Mouse (Mus musculus) hindbrain, embryonic 13.5 days (tissue): ENCODE results near the gene Rev3l. TPM values are rescaled to one million over a fixed set of nuclear protein-coding genes. Genes with fewer than 3 reads are reported as not detected.

Experiments
- ATAC-seq: fragments of 200-750 bp; cut with Nextera tagmentation; 2 replicates; pipeline ENCODE4 v1.8.0; 2017; ENCODE audit warnings: moderate TSS enrichment; ENCODE audit not compliant: low FRiP score
- H3K27ac ChIP-seq: fragments of 300-500 bp; sonication (generic); 2 replicates; pipeline ENCODE4 v1.5.1; 2015; ENCODE audit warnings: inconsistent platforms, mild to moderate bottlenecking, moderate library complexity
- H3K27me3 ChIP-seq: fragments of 300-500 bp; sonication (generic); 2 replicates; pipeline ENCODE4 v1.6.1; 2015; ENCODE audit warnings: mild to moderate bottlenecking, inconsistent platforms
- H3K36me3 ChIP-seq: fragments of 300-500 bp; sonication (generic); 2 replicates; pipeline ENCODE4 v1.6.1; 2015; ENCODE audit warnings: mild to moderate bottlenecking, inconsistent platforms
- H3K4me1 ChIP-seq: fragments of 300-500 bp; sonication (generic); replicated peaks from 2 replicates; pipeline ENCODE4 v1.6.1; 2015; ENCODE audit warnings: inconsistent platforms
- H3K4me2 ChIP-seq: fragments of 300-500 bp; sonication (generic); 2 replicates; pipeline ENCODE4 v1.6.1; 2015; ENCODE audit warnings: inconsistent platforms, mild to moderate bottlenecking, moderate library complexity
- H3K4me3 ChIP-seq: fragments of 300-500 bp; sonication (generic); 2 replicates; pipeline ENCODE4 v1.5.1; 2015; ENCODE audit warnings: mild to moderate bottlenecking, inconsistent platforms
- H3K9ac ChIP-seq: fragments of 300-500 bp; sonication (generic); 2 replicates; pipeline ENCODE4 v1.6.1; 2015; ENCODE audit warnings: mild to moderate bottlenecking, inconsistent platforms
- H3K9me3 ChIP-seq: fragments of 300-500 bp; sonication (generic); 2 replicates; pipeline ENCODE4 v1.6.1; 2016; ENCODE audit warnings: inconsistent platforms
- WGBS: fragments of 180-500 bp; shearing (Covaris S2); methylation state at CpG from one replicate; pipeline ENCODE4 v1.1.7; 2015; 5-methylcytosine and 5-hydroxymethylcytosine counted together
- polyA plus RNA-seq: library from polyadenylated mRNA; unstranded; fragments of >200 nt; fragmentation: Nextera tagmentation; extraction: Ambion mirVana; gene quantifications from 2 replicates; pipeline ENCODE4 v1.2.1, GENCODE M21; 2015

The Rev3l gene
- 29.2 and 30.7 TPM in 2 replicates for polyA plus RNA-seq

- no peaks in the 10 kb centered on the region for H3K27me3 ChIP-seq
- no peaks in the 10 kb centered on the region for H3K9me3 ChIP-seq
Measured at GRCm38 (mm10) chr10:39731736-39732265, at the start of gene Rev3l. Gene Rev3l, plus strand, starts transcription at chr10:39732118.

GRCm38 (mm10) chr10:39682556-39682955, 49.4 kb upstream of the Rev3l start:
- no peak for ATAC-seq
- H3K27ac ChIP-seq = no peak overlapping the region

More at GRCm38 (mm10) chr10:39731736-39732265, at the start of gene Rev3l:
- peak within 1 kb of the TSS; percentile 100 for H3K27ac ChIP-seq
- H3K36me3 ChIP-seq = no peaks in the 10 kb centered on the region
- H3K4me3 ChIP-seq = peak within 1 kb of the TSS; percentile 91
- peak; percentile 79 for ATAC-seq
- WGBS = under 1% methylated on average over 43 of the region's 64 CpGs
- H3K4me2 ChIP-seq = peak within 1 kb of the TSS; percentile 71
- peak within 1 kb of the TSS; percentile 97 for H3K9ac ChIP-seq
- peaks cover 29% of the 10 kb centered on the region; the same call in 1 of the 2 replicates for H3K4me1 ChIP-seq

GRCm38 (mm10) chr10:39683481-39683880, 48.4 kb upstream of the Rev3l start:
- H3K4me2 ChIP-seq = no peak overlapping the region
- no peak for ATAC-seq
- no peaks in the 10 kb centered on the region for H3K9me3 ChIP-seq
- no peak overlapping the region for H3K4me3 ChIP-seq
- H3K4me1 ChIP-seq = peaks cover 10% of the 10 kb centered on the region
- H3K27ac ChIP-seq = no peak overlapping the region
- 92% methylated on average over 2 of the region's 2 CpGs for WGBS
- H3K9ac ChIP-seq = no peak overlapping the region
- H3K36me3 ChIP-seq = peaks cover 4% of the 10 kb centered on the region; the same call in 1 of the 2 replicates
- no peaks in the 10 kb centered on the region for H3K27me3 ChIP-seq

More at GRCm38 (mm10) chr10:39682556-39682955, 49.4 kb upstream of the Rev3l start:
- 87% methylated on average over 2 of the region's 2 CpGs for WGBS
- Histone ChIP-seq H3K27me3 (no peaks in the 10 kb centered on the region), H3K36me3 (peaks cover 4% of the 10 kb centered on the region; the same call in 1 of the 2 replicates), H3K9ac (no peak overlapping the region), H3K4me3 (no peak overlapping the region), H3K9me3 (no peaks in the 10 kb centered on the region), H3K4me2 (no peak overlapping the region), H3K4me1 (peaks cover 8% of the 10 kb centered on the region)

GRCm38 (mm10) chr10:39686811-39687210, 45.1 kb upstream of the Rev3l start:
- ATAC-seq = no peak
- WGBS = 91% methylated on average over 4 of the region's 4 CpGs
- no peaks in the 10 kb centered on the region for H3K9me3 ChIP-seq
- peaks cover 10% of the 10 kb centered on the region for H3K4me1 ChIP-seq
- H3K27ac ChIP-seq = no peak overlapping the region
- H3K27me3 ChIP-seq = no peaks in the 10 kb centered on the region
- H3K9ac ChIP-seq = no peak overlapping the region
- H3K36me3 ChIP-seq = no peaks in the 10 kb centered on the region
- no peak overlapping the region for H3K4me2 ChIP-seq
- no peak overlapping the region for H3K4me3 ChIP-seq

GRCm38 (mm10) chr10:39687851-39688250, 44.1 kb upstream of the Rev3l start:
- WGBS = 76% methylated on average over 3 of the region's 3 CpGs
- Histone ChIP-seq H3K27me3 (no peaks in the 10 kb centered on the region), H3K4me2 (no peak overlapping the region), H3K9ac (no peak overlapping the region), H3K36me3 (no peaks in the 10 kb centered on the region), H3K4me3 (no peak overlapping the region), H3K27ac (no peak overlapping the region), H3K9me3 (no peaks in the 10 kb centered on the region), H3K4me1 (peaks cover 10% of the 10 kb centered on the region)
- ATAC-seq = no peak

GRCm38 (mm10) chr10:39691351-39692064, 40.4 kb upstream of the Rev3l start:
- no peak for ATAC-seq
- H3K9ac ChIP-seq = no peak overlapping the region
- 58% methylated on average over 11 of the region's 11 CpGs for WGBS

GRCm38 (mm10) chr10:39692152-39692551, 39.8 kb upstream of the Rev3l start:
- Histone ChIP-seq H3K27ac (no peak overlapping the region), H3K9ac (no peak overlapping the region), H3K4me1 (peaks cover 2% of the 10 kb centered on the region; the same call in 1 of the 2 replicates), H3K4me2 (no peak overlapping the region), H3K4me3 (no peak overlapping the region), H3K36me3 (no peaks in the 10 kb centered on the region), H3K27me3 (no peaks in the 10 kb centered on the region), H3K9me3 (no peaks in the 10 kb centered on the region)
- WGBS = 80% methylated on average over 2 of the region's 2 CpGs
- no peak for ATAC-seq

More at GRCm38 (mm10) chr10:39691351-39692064, 40.4 kb upstream of the Rev3l start:
- Histone ChIP-seq H3K27ac (no peak overlapping the region), H3K27me3 (no peaks in the 10 kb centered on the region), H3K4me1 (peaks cover 2% of the 10 kb centered on the region; the same call in 1 of the 2 replicates), H3K4me2 (no peak overlapping the region), H3K4me3 (no peak overlapping the region), H3K36me3 (no peaks in the 10 kb centered on the region), H3K9me3 (no peaks in the 10 kb centered on the region)

GRCm38 (mm10) chr10:39707717-39708510, 24.0 kb upstream of the Rev3l start:
- Histone ChIP-seq H3K4me2 (no peak overlapping the region), H3K36me3 (0 out of 2 replicates have a peak, but pooled peaks cover 4% of the 10 kb centered on the region), H3K4me1 (no peaks in the 10 kb centered on the region), H3K27ac (no peak overlapping the region), H3K27me3 (no peaks in the 10 kb centered on the region), H3K9me3 (no peaks in the 10 kb centered on the region), H3K9ac (no peak overlapping the region), H3K4me3 (no peak overlapping the region)
- WGBS = 85% methylated on average over 2 of the region's 2 CpGs
- ATAC-seq = no peak

- Histone ChIP-seq H3K4me3 (no peak overlapping the region), H3K27me3 (no peaks in the 10 kb centered on the region), H3K27ac (no peak overlapping the region), H3K9me3 (no peaks in the 10 kb centered on the region), H3K4me1 (no peaks in the 10 kb centered on the region), H3K36me3 (no peaks in the 10 kb centered on the region), H3K4me2 (no peak overlapping the region), H3K9ac (no peak overlapping the region)
- WGBS = 87% methylated on average over 5 of the region's 5 CpGs
- ATAC-seq = no peak
Measured at GRCm38 (mm10) chr10:39716936-39717335, 15.0 kb upstream of the Rev3l start.

- peak overlapping the region; percentile 97 for H3K9ac ChIP-seq
- ATAC-seq = peak; percentile 92
- WGBS = under 1% methylated on average over 48 of the region's 66 CpGs
- peak overlapping the region; percentile 71 for H3K4me2 ChIP-seq
- H3K4me3 ChIP-seq = peak overlapping the region; percentile 91
- H3K27ac ChIP-seq = peak overlapping the region; percentile 100
- H3K4me1 ChIP-seq = peaks cover 27% of the 10 kb centered on the region; the same call in 1 of the 2 replicates
- no peaks in the 10 kb centered on the region for H3K9me3 ChIP-seq
- no peaks in the 10 kb centered on the region for H3K36me3 ChIP-seq
- no peaks in the 10 kb centered on the region for H3K27me3 ChIP-seq
Measured at GRCm38 (mm10) chr10:39730976-39731735, 762 bp upstream of the Rev3l start.

- Histone ChIP-seq H3K4me3 (peak overlapping the region; percentile 91), H3K36me3 (no peaks in the 10 kb centered on the region), H3K4me2 (peak overlapping the region; percentile 68), H3K27me3 (no peaks in the 10 kb centered on the region), H3K4me1 (peaks cover 29% of the 10 kb centered on the region; the same call in 1 of the 2 replicates), H3K27ac (peak overlapping the region; percentile 100), H3K9ac (peak overlapping the region; percentile 97), H3K9me3 (no peaks in the 10 kb centered on the region)
- peak; percentile 70 for ATAC-seq
- under 1% methylated on average over 66 of the region's 105 CpGs for WGBS
Measured at GRCm38 (mm10) chr10:39732266-39733100, 565 bp downstream of the Rev3l start.
